Mouse (Mus musculus): ENCODE measurements around the gene Tmem222.

DNA sequence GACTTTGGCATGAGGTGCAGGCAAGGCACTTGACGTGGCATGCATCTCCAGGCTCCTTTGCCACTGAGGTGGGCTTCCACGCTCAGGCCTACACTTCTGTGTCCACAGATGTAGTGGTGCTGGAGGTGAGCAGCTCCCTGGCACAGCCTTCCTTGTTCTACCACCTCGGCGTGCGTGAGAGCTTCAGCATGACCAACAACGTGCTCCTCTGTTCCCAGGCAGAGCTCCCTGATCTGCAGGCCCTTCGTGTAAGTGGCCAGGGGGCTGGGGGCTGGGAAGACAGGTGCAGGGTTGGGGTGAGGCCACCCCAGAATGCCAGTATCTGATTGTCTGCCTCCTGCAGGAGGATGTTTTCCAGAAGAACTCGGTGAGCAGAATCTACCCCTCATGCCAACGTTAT is 34.9 kb downstream of the Tmem222 start:
- no peak for TF ChIP-seq POLR2A (IDR thresholded peaks at IDR 0.05; ENCODE audit: low read depth, low read length)
- TF ChIP-seq CTCF (IDR thresholded peaks at IDR 0.05; ENCODE audit: borderline replicate concordance, insufficient read depth, low read length) = no peak
